Mouse (Mus musculus) bone marrow, adult 2 months (tissue): ENCODE data around the gene Stk11.

Experiments
- CTCF ChIP-seq: fragments of 200-500 bp; IDR thresholded peaks from 2 replicates; pipeline ENCODE4 v1.5.1; 2011; ENCODE audit warnings: low read length, control low read depth; ENCODE audit not compliant: control insufficient read depth, insufficient read depth
- POLR2A ChIP-seq: fragments of 200-500 bp; IDR thresholded peaks from 2 replicates; pipeline ENCODE4 v1.6.1; 2011; ENCODE audit warnings: low read depth, mild to moderate bottlenecking, control low read depth, low read length, borderline replicate concordance; ENCODE audit not compliant: control insufficient read depth

GRCm38 (mm10) chr10:80135641-80136040, 20.0 kb downstream of the Stk11 start:
- TF ChIP-seq CTCF (no peak), POLR2A (no peak)
